Mouse (Mus musculus): Measurements from ENCODE around the gene Kptn.
A peak's percentile ranks its signal among the peaks of the same experiment; 100 is the strongest.

Kptn gene

DNA sequence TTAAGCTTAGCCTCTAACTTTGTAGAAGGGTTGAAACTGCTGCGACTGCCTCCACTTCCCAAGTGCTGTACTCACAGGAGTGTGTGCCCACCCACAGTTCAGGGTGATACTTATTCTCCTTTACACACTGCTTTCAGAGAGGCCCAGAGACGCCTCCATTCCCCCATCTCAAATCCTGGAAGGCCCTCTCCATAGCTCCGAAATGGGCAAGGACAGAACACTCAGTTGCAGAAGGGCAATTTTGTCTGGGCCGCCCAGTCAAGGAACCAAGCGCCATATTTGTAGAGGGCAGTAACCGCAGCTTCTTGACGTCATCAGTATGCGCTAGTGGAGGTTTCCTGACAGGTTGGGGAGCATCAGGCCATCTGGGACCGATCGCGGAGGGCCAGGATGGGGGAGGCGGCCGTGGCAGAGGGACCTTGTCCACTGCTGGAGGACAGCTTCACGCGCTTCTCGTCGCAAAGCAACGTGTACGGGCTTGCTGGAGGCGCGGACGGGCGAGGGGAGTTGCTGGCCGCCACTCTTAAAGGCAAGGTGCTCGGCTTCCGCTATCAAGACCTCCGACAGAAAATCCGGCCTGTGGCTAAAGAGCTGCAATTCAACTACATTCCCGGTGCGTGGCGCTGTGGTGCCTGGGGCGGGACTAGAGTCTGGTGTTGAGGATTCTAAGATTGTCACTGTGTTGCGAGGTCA, at the start of gene Kptn:
Gene Kptn (plus strand): TSS at position 327 of the 693 bp plus-strand sequence.
- DNase-seq (ENCODE audit: low spot score): peak; percentile 89

DNA sequence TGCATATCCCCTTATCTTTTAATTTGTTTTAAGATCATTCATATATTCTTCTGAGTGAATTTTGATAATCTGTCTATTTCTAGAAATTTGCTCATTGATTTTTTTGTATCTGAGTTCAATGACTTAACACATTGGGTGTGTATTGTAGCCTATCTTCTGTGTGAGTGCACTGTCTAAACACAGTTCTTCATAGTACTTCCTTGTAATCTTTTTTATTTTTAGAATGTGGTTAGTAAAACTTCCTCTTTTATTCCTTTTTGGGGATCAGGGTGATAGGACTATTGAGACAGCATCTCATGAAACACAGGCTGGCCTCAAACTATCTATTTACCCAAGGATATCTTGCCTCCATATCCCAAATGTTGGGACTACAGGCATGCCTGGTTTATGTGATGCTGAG, 48.8 kb upstream of the Kptn start:
- DNase-seq (ENCODE audit: low spot score): no peak

DNA sequence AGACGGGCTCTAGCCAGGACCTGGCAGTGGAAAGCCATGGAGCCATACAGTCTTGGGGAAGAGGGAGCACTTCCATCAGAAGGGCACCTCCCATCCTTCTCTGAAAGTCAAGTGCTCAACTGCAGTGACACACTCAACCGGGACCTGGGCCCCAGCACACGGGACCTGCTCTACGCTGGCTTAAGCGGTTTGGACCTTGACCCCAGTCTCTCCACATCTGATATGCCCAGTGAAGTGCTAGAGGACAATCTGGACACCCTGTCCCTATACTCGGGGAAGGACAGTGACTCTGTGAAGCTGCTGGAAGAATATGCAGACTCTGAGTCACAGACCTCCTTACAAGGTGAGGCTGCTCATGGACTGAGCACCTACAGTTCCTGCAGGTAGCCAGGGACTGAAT, 47.8 kb upstream of the Kptn start:
- no peak for DNase-seq (ENCODE audit: low spot score)

DNA sequence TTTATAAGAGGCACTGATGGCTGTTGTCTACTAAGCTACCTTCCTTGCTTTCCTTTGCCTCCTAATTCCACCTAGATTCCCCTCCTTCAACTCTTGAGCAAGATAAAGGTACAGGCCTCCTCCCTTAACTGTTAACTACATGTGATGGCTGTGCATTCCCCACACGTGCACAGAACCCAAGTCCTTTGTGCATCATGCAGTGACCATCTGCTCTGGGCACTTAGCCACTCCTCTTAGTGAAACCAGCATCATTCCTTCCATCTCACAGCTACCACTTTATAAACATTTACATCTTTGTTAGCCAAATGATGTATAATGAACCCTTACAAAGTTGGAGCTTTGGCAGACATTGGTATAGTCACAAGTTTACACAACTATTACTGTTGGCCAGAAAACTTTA, 39.7 kb upstream of the Kptn start:
- no peak for DNase-seq (ENCODE audit: low spot score)

DNA sequence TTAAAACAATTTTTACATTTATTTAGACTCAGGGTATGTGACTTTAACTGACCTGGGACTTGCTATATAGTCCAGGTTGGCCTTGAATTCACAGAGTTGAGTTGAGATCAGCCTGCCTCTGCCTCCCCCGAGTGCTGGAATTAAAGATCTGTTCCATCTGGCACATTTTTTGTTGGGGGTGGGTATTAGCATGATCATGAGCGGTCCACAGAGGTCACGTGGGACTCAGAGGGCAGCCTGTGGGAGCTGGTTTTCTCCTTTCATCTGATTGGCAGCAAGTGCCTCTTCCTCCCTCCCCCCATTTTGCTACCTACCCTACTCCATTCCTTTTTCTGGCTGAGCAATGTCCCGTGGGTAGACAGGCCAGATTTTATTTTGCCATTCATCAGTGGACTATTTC, 39.1 kb upstream of the Kptn start:
- no peak for DNase-seq (ENCODE audit: low spot score)

DNA sequence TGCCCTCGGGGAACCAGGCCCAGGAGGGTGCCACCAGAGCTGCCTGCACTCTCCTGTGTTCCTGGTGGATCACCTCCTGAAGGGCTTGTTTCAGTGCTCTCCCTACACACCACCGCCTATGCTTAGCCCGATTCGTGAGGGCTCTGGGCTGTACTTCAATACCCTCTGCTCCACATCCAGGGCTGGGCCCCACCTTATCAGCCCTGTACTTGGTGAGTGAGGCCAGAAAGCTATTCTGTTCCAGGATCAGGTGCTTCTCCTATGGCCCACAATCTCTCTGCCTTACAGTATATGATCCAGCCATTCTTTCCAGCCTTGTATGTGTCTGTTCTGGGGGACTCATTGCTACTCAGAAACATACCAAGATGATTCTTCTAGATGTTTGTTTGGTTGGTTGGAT, 36.3 kb upstream of the Kptn start:
- DNase-seq (ENCODE audit: low spot score): no peak

DNA sequence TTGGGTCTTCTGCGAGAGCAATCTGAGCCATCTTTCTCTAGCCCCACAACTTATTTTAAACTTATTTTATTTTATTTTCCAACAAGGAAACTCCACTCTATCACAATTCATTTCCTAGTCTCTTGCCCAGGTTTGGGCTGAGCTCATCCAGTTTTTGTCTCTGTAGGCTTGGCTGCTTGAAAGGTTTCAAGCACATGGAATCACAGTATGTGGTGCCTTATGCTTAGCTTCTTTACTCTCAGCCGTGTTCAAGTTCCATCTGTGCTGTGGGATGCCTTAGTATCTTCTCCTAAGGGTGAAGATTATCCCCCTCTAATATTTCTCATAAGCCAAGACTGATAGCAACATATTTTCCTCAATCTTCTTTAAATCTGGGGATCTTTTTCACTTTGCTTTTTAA, 32.1 kb upstream of the Kptn start:
- no peak for DNase-seq (ENCODE audit: low spot score)

DNA sequence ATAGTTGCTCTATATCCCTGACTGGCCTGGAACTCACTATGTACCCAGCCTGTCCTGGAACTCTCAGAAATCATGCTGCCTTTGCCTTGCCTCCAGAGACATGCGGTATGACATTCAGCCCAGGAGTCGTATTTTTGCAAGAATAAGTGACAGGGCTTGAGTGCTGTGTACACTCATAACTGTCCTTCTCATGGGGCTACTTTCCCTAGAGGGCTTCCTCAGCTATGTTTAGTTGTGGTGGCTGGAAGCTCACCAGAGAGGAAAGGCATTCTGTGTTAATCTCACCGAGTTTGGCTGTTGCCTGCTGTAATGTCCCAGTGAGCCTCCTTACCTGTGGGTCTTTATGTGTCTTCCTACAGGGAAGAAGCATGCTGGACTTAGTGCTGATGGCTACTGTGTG, 25.1 kb upstream of the Kptn start:
- DNase-seq (ENCODE audit: low spot score): no peak

DNA sequence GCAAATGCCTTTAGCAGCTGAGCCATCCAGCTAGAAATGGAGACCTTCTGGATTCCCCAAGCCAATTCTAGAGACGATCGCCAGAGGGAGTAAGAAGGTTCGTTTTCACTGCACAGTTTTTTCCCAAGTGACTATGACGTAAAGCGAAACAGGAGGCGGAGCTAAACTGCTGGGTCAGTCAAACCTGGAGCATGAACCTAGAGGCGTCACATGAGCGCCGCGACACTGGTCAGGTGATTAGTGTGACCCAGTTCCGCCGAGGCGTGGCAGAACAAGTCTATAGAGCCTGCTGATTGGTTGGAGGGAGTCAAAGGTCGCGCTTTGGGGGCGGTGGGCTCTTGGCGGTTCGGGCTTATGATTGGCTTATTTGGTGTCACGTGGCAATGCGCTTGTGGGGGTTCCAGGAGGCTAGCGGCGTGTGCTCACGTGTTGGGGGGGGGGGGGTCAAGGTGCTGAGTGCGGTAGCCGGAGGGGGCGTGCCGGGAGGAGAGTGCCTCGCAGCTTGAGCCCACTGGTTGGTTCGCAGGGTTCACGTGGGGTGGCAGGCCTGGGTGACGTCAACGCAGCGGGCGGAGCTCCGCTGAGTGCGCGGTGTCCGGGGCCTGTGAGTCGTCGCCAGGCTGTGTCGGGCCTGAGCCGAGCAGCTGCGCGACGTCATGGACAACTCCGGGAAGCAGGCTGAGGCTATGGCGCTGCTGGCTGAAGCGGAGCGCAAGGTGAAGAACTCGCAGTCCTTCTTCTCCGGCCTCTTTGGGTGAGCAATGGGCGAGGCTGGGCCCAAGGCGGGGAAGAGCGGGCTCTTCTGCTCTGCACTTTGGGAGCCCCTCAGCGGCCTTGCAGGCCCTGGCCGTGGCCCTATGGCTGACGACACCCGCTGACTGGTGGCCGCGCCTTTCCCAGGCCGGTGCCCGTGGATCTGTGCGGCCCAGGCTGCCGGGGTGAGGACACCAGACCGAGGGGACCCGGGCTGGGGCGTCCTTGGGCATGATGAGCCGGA, 21.4 kb upstream of the Kptn start, which contains the start of gene Napa:
Gene Napa (plus strand): TSS at position 438 of the 997 bp plus-strand sequence.
- DNase-seq (ENCODE audit: low spot score): peak; percentile 97

DNA sequence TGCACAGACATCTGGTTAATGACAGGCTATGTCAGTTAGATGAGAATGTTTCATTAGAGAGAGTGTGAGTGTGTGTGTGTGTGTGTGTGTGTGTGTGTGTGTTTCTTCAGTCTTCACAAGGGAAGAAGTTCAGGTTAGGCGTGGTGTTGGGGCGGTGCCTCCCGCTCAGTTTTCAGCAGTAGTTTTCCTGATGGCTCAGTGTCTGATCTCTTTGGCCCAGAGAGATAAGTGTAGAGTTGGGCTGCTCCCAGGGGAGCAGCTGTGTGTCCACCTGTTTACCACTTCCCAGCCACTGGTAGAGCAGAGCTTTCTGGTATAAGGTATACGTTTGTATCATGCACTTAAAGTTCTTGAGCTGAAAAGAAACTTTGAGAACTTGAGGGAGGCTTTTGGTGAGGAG, 19.8 kb upstream of the Kptn start:
- DNase-seq (ENCODE audit: low spot score): no peak

DNA sequence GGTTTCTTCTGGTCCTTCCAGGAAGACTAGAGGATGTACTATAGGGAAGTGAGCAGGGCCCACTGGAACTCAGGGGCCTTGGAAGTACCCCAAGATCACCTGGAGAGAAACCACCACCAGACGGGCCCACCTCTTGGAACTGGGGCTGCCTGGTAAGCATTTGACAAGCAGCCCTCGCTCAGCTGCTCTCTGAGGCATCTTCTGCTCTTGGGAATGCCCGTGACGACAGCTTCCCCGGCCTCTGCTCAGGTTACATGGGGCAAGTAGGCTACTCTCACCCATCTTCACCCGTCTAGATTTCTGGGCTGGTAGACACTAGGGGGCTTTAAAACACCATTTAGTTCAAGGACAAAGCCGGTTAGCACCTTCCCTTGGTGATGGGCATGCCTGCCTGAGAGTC, 18.6 kb upstream of the Kptn start:
- no peak for DNase-seq (ENCODE audit: low spot score)

DNA sequence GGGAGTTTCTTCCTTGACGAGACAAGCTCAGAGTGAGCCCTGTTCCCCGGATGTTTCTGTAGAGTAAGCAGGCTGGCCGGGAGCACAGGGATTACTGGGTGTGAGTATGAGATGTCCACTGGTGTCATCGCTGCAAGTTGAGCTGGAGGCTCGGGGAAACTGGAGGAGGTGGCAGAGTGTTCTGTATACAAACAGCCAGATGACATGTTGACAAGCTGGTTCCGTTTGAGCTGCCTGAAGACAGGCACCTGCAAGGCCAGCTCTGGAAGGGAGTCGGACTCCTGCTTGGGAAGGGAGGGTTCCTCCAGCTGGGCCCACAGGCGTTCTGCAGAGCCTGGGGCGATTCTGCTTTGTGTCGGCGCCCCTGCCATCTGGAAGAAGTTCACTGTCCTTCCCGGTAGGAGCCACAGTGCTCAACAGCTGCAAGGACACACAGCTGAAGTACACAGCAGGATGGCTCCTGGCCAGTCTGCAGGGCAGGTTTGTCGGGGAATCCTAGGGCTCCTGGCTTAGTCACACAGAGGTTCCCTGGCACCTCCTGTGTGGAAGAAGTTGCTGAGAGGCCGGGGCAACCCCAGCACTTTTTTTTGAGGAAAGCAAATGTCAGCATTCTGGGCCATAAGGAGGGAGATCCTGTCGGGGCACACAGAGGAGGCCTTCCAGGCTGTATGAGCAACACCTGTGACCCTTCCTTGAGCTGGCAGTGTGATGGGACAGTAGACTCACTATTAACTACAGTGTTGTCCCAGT, 17.8 kb upstream of the Kptn start:
- DNase-seq (ENCODE audit: low spot score): no peak

DNA sequence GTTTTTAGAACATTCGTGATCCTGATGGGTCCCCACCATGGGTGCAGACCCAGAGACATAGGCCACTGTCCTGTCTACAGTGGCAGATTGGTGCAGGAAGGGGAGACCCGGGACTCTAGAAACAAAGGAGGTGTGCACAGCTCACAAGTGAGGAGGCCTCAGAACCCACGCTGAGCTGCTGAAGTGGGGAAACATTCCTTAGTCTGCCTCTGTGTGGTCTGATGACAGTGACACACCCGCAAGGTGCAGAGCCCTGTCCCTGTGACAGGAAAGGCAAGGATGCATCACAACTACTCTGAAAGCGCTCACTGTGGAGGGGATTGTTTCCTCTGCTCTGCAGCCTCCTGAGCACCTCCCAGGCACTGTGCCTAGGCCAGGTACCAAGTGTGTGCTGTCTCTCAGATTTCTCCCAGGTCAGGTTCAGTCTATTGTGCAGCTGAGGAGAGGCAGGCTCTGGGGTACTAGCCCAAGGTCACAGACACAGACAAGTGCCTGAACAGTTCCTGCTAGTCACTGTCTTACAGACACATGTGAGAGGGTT, 16.9 kb upstream of the Kptn start:
- DNase-seq (ENCODE audit: low spot score): no peak

DNA sequence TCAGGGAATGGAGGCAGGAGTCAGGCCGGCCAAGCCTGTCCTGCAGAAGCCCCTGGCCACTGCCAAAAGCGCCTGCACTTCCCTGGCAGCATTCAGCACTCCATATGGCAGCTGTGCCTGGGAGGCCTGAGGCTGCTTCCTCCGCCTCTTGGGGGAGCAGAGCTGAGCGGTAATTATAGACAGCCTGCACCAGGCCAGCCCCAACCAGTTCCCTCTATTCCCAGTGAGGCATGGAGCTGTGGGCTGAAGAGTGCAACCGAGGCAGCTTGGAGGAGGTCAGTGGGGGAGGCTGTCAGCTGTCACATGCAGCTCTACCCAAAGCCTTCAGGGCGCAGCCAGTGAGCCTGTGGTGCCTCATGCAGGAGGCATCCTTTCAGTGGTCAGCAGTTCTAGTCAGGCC, 15.9 kb upstream of the Kptn start:
- DNase-seq (ENCODE audit: low spot score): no peak

DNA sequence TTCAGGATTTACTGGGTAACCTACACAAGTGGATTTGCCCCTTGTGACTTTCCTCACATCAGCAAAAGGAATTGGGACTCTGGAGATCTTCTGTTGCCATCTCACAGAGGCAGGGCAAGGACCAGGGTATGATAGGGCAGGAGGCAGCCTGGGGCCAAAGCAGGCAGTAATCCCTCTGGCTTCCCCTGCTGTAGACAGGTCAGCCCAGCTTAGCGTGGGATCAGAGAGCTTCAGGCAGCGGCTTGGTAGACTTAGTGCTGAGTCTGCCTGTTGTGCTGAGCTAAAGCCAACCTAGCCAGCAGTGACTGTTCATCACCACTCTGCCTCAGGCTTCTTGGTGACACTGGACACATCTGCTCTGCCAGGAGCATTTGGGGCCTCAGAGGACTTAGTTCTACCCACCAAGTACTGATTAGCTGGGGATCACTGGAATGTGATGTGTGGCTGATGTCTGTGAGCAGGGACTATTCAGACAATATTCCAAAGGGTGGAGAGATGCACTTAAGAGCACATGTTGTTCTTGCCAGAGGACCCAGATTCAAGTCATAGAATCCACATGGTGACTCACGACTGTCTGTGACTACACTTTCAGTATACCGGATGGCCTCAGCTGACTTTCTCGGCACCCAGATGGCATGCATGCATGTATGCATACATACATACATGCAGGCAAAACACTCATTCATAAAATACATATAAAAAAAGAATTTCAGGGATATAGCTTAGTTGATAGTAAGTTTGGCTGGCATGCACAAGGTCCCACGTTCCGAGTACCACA, 14.9 kb upstream of the Kptn start:
- DNase-seq (ENCODE audit: low spot score): no peak

DNA sequence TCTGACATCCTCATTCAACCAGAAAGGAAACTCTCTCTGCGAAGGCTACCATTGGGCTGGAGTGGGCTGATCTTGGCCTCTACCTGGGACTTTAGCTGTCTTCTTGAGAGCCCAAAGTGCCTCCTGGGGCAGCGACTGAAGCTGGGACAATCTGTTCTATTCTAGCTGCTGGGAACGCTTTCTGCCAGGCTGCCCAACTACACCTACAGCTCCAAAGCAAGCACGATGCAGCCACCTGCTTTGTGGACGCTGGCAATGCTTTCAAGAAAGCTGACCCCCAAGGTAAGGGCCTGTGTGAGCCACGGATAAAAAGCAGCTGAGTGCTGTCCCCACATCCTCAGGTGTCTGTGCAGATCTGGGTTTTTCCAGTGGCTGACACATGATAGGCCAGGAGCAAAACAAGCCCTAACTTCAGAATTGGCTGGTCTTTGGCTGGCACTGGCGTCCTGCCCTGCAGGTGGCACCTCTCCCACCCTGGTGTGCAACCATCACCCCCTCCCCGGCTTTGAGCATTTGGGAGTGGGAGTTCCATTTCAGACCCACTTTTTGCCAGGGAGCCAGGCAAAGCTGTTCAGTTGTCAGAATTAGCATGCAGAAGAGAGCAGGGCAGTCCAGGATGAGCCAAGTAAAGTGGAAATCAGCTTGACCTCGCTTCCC, 10.7 kb upstream of the Kptn start:
- no peak for DNase-seq (ENCODE audit: low spot score)

DNA sequence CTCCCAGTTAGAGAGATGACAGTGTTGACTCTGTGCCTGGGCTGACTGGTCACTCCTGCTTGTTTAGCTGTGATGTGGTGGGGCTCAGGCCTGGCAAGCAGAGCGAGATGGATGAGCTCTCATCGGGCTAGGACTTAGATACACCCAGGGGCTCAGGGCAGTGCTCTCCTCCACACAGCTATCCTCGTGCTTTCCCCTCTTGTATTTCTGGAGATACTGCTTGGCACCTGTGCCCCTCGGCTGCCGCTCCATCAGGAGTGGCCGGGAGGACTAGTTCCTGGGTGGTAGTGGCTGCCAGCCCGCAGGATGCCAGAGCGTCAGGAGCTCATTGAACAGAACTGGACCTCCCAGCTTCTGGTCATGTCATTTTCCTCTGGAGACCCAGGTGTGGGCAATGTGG, 9.5 kb upstream of the Kptn start:
- DNase-seq (ENCODE audit: low spot score): no peak

DNA sequence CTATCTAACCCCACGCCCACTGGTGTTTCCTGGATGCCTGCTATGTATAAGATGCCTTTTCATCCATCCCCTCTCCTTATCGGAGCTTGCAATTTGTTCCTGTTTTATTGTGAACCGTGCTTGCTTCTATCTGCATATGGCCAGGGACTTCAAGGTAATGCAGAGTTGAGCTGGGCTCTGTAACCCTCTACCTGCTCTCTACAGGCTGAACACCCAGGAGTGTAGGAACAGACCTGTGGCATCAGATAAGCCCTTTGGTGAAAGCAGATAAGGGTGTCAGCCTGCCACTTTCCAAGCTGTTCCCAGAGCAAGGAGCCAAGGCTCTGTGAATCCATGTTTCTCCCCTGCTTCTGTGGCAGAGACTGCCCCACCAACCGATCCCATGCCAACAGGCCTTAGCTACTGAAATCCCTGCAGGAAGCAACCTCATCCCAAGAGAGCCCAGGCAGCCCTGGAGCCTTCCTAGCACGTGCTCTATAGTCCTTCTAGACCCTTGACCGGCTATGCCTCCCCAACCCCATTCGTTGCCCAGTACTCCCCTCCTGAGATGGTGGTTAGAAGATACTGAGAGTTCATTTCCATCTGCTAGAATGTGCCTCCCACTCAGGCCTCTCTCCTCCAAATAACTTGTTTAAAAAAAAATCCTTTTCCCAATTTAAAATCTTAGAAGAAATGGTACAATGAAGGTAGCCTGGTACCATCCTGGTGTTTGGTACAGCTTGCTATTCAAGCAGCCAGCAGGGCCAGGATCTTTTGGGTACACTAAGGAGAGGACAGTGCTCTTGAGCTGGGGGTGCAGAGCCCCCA, 8.2 kb upstream of the Kptn start:
- DNase-seq (ENCODE audit: low spot score): no peak

DNA sequence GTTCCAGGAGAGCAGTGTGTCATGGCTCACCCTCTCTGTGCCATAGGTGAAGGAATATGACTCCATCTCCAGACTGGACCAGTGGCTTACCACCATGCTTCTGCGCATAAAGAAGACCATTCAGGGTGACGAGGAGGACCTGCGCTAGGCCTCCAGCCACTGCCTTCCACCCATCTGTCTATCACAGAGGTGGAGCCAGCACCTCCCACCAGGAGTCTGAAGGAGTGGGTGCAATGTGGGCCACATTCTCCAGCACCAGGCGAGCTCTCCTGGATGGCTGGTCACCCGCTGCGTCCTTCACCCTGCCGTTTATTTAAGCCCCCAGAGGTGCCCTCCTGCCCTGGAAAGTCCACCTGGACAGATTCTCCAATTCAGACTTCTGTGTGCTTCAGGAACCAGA, 3.3 kb upstream of the Kptn start:
- no peak for DNase-seq (ENCODE audit: low spot score)

DNA sequence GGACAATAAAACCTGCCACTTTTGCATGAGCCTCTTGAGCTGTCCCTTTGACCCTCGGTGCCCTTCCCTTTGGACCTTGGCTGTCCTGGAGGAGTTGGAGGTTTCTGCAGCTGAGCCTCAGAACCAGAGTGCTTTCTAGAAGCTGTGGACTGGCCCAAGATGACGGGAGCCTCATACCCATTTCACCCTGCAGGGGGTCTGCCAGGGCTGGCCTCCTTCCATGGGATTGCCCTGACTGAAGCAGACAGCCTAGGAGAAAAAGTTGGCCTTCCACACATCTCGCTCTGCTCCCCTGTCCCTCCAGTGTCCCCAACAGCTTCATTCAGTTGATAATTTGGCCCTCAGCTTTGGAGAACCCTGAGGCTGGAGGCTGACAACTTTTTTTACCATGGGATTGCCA, 2.6 kb upstream of the Kptn start:
- DNase-seq (ENCODE audit: low spot score): no peak

All from testis, postnatal 14 days (tissue).